Mouse (Mus musculus): ENCODE data around the gene Gpr135. TPM values are rescaled to one million over a fixed set of nuclear protein-coding genes. Genes with fewer than 3 reads are reported as not detected.

The Gpr135 gene
- total and polyA plus RNA-seq, 3 experiments = 0.19 to 0.92 TPM; not detected in 1

GRCm38 (mm10) chr12:72047513-72047912 lies 23.4 kb downstream of the Gpr135 start:
- H3K4me1 ChIP-seq (ENCODE audit: control insufficient read depth in 1 of 2, insufficient read depth in 2 of 2, low read length in 2 of 2) = no peaks in the 10 kb centered on the region
- DNase-seq (ENCODE audit: low read depth, low spot score) = peak; percentile 31
- no peak overlapping the region for H3K9ac ChIP-seq (ENCODE audit: control insufficient read depth, low read depth, low read length, poor library complexity, severe bottlenecking)
- TF ChIP-seq NELFE (IDR thresholded peaks at IDR 0.05; ENCODE audit: low read depth, low read length) = no peak
- TF ChIP-seq TAL1 (IDR thresholded peaks at IDR 0.05; ENCODE audit: low read length) = no peak
- no peak for TF ChIP-seq MEF2A (IDR thresholded peaks at IDR 0.05; ENCODE audit: extremely low read depth, insufficient replicate concordance, low read depth, low read length, poor library complexity, severe bottlenecking)
- TF ChIP-seq POLR2AphosphoS5 (IDR thresholded peaks at IDR 0.05; ENCODE audit: borderline replicate concordance, low read depth, low read length) = no peak
- TF ChIP-seq POLR2A (IDR thresholded peaks at IDR 0.05; ENCODE audit: control insufficient read depth in 1 of 2, insufficient read depth in 1 of 2, low read depth in 1 of 2, low read length in 2 of 2, poor library complexity in 1 of 2) = no peak
- no peak for TF ChIP-seq EP300 (IDR thresholded peaks at IDR 0.05; ENCODE audit: low read depth in 1 of 2, low read length in 2 of 2)
- no peak for TF ChIP-seq GABPA (IDR thresholded peaks at IDR 0.05; ENCODE audit: low read depth, low read length)
- TF ChIP-seq ZNF384 (IDR thresholded peaks at IDR 0.05; ENCODE audit: low read depth, low read length) = no peak
- TF ChIP-seq SMC3 (IDR thresholded peaks at IDR 0.05; ENCODE audit: low read depth, low read length) = peak; percentile 97
- TF ChIP-seq CTCF (IDR thresholded peaks at IDR 0.05 in 2 of 3, conservative IDR thresholded peaks at IDR 0.05 in 1 of 3; ENCODE audit: control insufficient read depth in 1 of 3, insufficient read depth in 1 of 3, low read depth in 2 of 3, low read length in 3 of 3, poor library complexity in 1 of 3, severe bottlenecking in 1 of 3) = peak; percentile 27 to 85 (median 28); a peak in 4 of 6 replicates
- TF ChIP-seq MXI1 (IDR thresholded peaks at IDR 0.05; ENCODE audit: low read depth, low read length) = no peak
- TF ChIP-seq ZC3H11A (IDR thresholded peaks at IDR 0.05; ENCODE audit: low read depth, low read length) = peak; percentile 97
- TF ChIP-seq CHD2 (IDR thresholded peaks at IDR 0.05; ENCODE audit: low read length) = no peak
- no peak for TF ChIP-seq KAT2A (conservative IDR thresholded peaks at IDR 0.05; ENCODE audit: low read depth, low read length)
- TF ChIP-seq MAZ (IDR thresholded peaks at IDR 0.05; ENCODE audit: low read depth, low read length) = no peak
- no peak for TF ChIP-seq MYC (IDR thresholded peaks at IDR 0.05; ENCODE audit: low read depth, low read length)
- no peak for TF ChIP-seq ELF1 (IDR thresholded peaks at IDR 0.05; ENCODE audit: low read depth, low read length)
- TF ChIP-seq RAD21 (IDR thresholded peaks at IDR 0.05; ENCODE audit: low read depth, low read length) = peak; percentile 96
- no peaks in the 10 kb centered on the region for H3K9me3 ChIP-seq (replicated peaks; ENCODE audit: insufficient read depth, low read length)
- H3K79me2 ChIP-seq (ENCODE audit: control insufficient read depth, insufficient read depth, low read length, poor library complexity) = no peaks in the 10 kb centered on the region
- H3K27ac ChIP-seq (ENCODE audit: control insufficient read depth, low read depth, low read length) = no peak overlapping the region
- H3K27me3 ChIP-seq (ENCODE audit: control insufficient read depth in 1 of 2, insufficient read depth in 2 of 2, low read length in 2 of 2) = no peaks in the 10 kb centered on the region
- no peaks in the 10 kb centered on the region for H3K36me3 ChIP-seq (ENCODE audit: control insufficient read depth in 1 of 2, insufficient read depth in 2 of 2, low read length in 2 of 2)
- no peak overlapping the region for H3K4me3 ChIP-seq (ENCODE audit: control insufficient read depth in 1 of 2, insufficient read depth in 1 of 2, low read depth in 2 of 2, low read length in 2 of 2)

DNA sequence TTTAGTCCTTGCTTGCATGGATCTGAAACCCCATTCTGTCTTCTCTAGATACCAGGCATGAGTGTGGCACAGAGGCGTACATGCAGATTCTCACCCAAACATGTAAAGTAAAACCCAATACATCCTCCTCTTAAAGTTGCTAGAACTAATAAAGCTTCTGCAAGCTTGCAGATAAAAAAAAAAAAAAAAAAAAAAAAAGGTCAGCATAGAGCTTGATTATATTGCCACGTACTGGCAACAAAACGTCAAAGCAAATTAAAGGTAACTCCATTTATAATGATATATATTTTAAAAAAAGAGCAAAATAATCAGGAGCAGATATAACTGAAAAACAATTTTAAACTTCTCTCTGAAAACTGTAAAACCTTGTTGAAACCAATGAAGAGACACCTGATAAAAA lies 29.7 kb downstream of the Gpr135 start:
- H3K79me2 ChIP-seq (ENCODE audit: control insufficient read depth, insufficient read depth, low read length, poor library complexity) = no peaks in the 10 kb centered on the region
- H3K36me3 ChIP-seq (ENCODE audit: control insufficient read depth in 1 of 2, insufficient read depth in 2 of 2, low read length in 2 of 2) = peaks cover 0 to 9% of the 10 kb centered on the region in 2 experiments; a peak in 2 of 4 replicates
- H3K9me3 ChIP-seq (replicated peaks; ENCODE audit: insufficient read depth, low read length) = no peaks in the 10 kb centered on the region
- no peak for DNase-seq (ENCODE audit: low read depth, low spot score)
- TF ChIP-seq ZNF384 (IDR thresholded peaks at IDR 0.05; ENCODE audit: low read depth, low read length) = peak; percentile 73; the same call in 1 of the 2 replicates
- no peak for TF ChIP-seq POLR2AphosphoS5 (IDR thresholded peaks at IDR 0.05; ENCODE audit: borderline replicate concordance, low read depth, low read length)
- peaks cover 0 to 7% of the 10 kb centered on the region in 2 experiments; a peak in 2 of 4 replicates for H3K4me1 ChIP-seq (ENCODE audit: control insufficient read depth in 1 of 2, insufficient read depth in 2 of 2, low read length in 2 of 2)
- no peaks in the 10 kb centered on the region for H3K27me3 ChIP-seq (ENCODE audit: control insufficient read depth in 1 of 2, insufficient read depth in 2 of 2, low read length in 2 of 2)
- no peak overlapping the region for H3K4me3 ChIP-seq (ENCODE audit: control insufficient read depth in 1 of 2, insufficient read depth in 1 of 2, low read depth in 2 of 2, low read length in 2 of 2)
- no peak overlapping the region for H3K27ac ChIP-seq (ENCODE audit: control insufficient read depth, low read depth, low read length)
- H3K9ac ChIP-seq (ENCODE audit: control insufficient read depth, low read depth, low read length, poor library complexity, severe bottlenecking) = no peak overlapping the region

Measured in MEL (cell line).